In the genomic region with DNA sequence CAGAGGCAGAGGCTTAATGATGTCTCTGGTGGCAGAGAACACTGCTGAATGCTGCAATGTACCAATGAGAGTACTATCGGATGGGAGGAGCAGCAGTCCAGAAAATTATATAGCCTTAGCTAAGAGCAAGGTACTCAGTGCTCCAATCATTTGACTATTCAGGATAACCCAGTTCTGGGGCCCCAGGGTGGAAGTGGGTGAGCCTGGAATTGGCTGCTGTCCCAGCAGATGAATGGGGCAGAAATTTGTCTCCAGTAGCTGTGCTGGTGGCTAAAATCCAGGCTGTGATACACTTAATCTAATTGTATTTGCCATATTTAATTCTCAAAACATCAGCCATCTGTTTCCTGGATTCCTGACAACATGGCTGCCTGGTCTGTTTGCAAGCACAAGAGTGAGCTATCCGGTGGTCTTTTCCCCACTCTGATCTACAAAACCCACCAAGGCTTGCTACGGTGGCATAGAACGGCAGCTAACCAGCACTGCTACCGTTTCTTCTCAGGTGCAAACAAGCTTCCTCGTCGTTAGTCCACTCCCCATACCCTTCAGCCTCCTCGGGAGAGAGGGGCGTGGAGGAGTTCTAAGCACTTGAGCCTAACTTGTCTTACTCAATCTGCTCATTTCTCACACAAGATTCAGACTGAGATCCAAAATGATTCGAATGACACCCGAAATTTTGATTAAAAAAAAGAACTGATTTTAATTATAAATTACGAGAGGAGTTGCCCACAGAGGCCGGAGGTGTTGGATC, we compare ENCODE assay signal across 11 mouse cellular contexts. TPM values are rescaled to one million over a fixed set of nuclear protein-coding genes. Genes with fewer than 3 reads are reported as not detected.
DNase-seq lines count a peak whose midpoint lies in the region; ATAC-seq and TF ChIP-seq lines count a peak whose summit lies in the region.
"Had no signal": no experiment of that assay in that cellular context is flagged by ENCODE, and none has a peak within 500 bp of the region (broad histone marks: within the 10 kb centered on the region; RNA-seq: fewer than 3 reads in every experiment).

No protein-coding gene starts in this region.

- peaks cover 2% of the 10 kb centered on the region; the same call in 1 of the 2 replicates for H3K36me3 ChIP-seq in hindbrain, postnatal 0 days (ENCODE audit: insufficient read depth, low read length)
- peaks cover 58% of the 10 kb centered on the region for H3K36me3 ChIP-seq in hindbrain, embryonic 13.5 days

- no peaks in the 10 kb centered on the region for H3K27me3 ChIP-seq in hindbrain, postnatal 0 days (ENCODE audit: insufficient read depth, low read length)
- no peaks in the 10 kb centered on the region for H3K27me3 ChIP-seq in hindbrain, embryonic 13.5 days
- H3K27me3 ChIP-seq: liver, embryonic 12.5 days had no signal

- H3K4me2 ChIP-seq in hindbrain, postnatal 0 days (ENCODE audit: low read depth, low read length) = no peak overlapping the region
- H3K4me2 ChIP-seq in hindbrain, embryonic 13.5 days = no peak overlapping the region
- H3K4me2 ChIP-seq: liver, embryonic 12.5 days had no signal

- no peak for TF ChIP-seq CTCF in hindbrain, postnatal 0 days (IDR thresholded peaks at IDR 0.05; ENCODE audit: low read depth)

- H3K27ac ChIP-seq in hindbrain, postnatal 0 days = peak overlapping the region; percentile 8; the same call in 1 of the 2 replicates
- no peak overlapping the region for H3K27ac ChIP-seq in hindbrain, embryonic 13.5 days
- H3K27ac ChIP-seq: liver, embryonic 12.5 days had no signal

- no peak overlapping the region for H3K9ac ChIP-seq in hindbrain, postnatal 0 days (replicated peaks; ENCODE audit: low read length)
- no peak overlapping the region for H3K9ac ChIP-seq in hindbrain, embryonic 13.5 days
- H3K9ac ChIP-seq: liver, embryonic 12.5 days had no signal

- peak; percentile 43 for DNase-seq in adrenal gland, postnatal 14 days
- DNase-seq in adrenal gland, adult 18-20 months (ENCODE audit: low spot score in 2 of 2) = no peak
- DNase-seq in hindbrain, postnatal 0 days (ENCODE audit: low spot score) = peak; percentile 27
- peak; percentile 30 for DNase-seq in cerebellum, adult 11 months
- peak; percentile 45 to 77 for DNase-seq in layer of hippocampus, adult 18-20 months (ENCODE audit: low spot score in 2 of 2)
- no peak for DNase-seq in urinary bladder, postnatal 36 days (ENCODE audit: low spot score in 2 of 2)
- DNase-seq in ovary, postnatal 36 days (ENCODE audit: low spot score) = no peak
- DNase-seq: thymus, adult 18-20 months had no signal

- no peaks in the 10 kb centered on the region for H3K4me1 ChIP-seq in hindbrain, postnatal 0 days (ENCODE audit: insufficient read depth, low read length)
- peaks cover 14% of the 10 kb centered on the region for H3K4me1 ChIP-seq in hindbrain, embryonic 13.5 days (replicated peaks)

- no peak overlapping the region for H3K4me3 ChIP-seq in hindbrain, postnatal 0 days (ENCODE audit: low read length)
- no peak overlapping the region for H3K4me3 ChIP-seq in hindbrain, embryonic 13.5 days
- H3K4me3 ChIP-seq: liver, embryonic 12.5 days had no signal

- 75% methylated on average over 13 of the region's 13 CpGs for WGBS in hindbrain, postnatal 0 days
- WGBS in hindbrain, embryonic 13.5 days = 88% methylated on average over 13 of the region's 13 CpGs

- no peak for ATAC-seq in hindbrain, postnatal 0 days
- no peak for ATAC-seq in hindbrain, embryonic 13.5 days (ENCODE audit: low FRiP score)
- ATAC-seq: inflammation-experienced regulatory T-cells, adult 6 months; liver, embryonic 12.5 days had no signal

- H3K9me3 ChIP-seq in hindbrain, postnatal 0 days (ENCODE audit: low read length) = no peaks in the 10 kb centered on the region
- H3K9me3 ChIP-seq in hindbrain, embryonic 13.5 days = no peaks in the 10 kb centered on the region
- H3K9me3 ChIP-seq: liver, embryonic 12.5 days had no signal

RNA-seq across cellular contexts. Expression of gene Lmbrd2, which starts 7.5 kb away (rescaled TPM):
- total RNA-seq in adrenal gland, postnatal 14 days (2021) = 19.9 and 25.4 TPM in 2 replicates
- 10 to 100 TPM; 27.2 to 29.1 TPM for total RNA-seq in adrenal gland, adult 18-20 months (2021)
- 22.0 and 26.6 TPM in 2 replicates for total RNA-seq in hindbrain, postnatal 0 days (2014; rRNA removed)
- polyA plus RNA-seq in hindbrain, postnatal 0 days (2015; fragmentation: Nextera tagmentation; extraction: Ambion mirVana) = 4.0 and 4.2 TPM in 2 replicates
- polyA plus RNA-seq in hindbrain, embryonic 13.5 days (2015; fragmentation: Nextera tagmentation; extraction: Ambion mirVana) = 3.8 and 6.0 TPM in 2 replicates
- total RNA-seq in layer of hippocampus, adult 18-20 months (2021) = 10 to 100 TPM; 62.3 to 62.5 TPM

RNA-seq across cellular contexts. Expression of gene Skp2, which starts 22.4 kb away (rescaled TPM):
- 6.6 and 7.1 TPM in 2 replicates for total RNA-seq in adrenal gland, postnatal 14 days (2021)
- 1 to 10 TPM; 2.8 to 2.9 TPM for total RNA-seq in adrenal gland, adult 18-20 months (2021)
- 10.8 and 16.1 TPM in 2 replicates for total RNA-seq in hindbrain, postnatal 0 days (2014; rRNA removed)
- polyA plus RNA-seq in hindbrain, postnatal 0 days (2015; fragmentation: Nextera tagmentation; extraction: Ambion mirVana) = 9.3 and 12.2 TPM in 2 replicates
- polyA plus RNA-seq in hindbrain, embryonic 13.5 days (2015; fragmentation: Nextera tagmentation; extraction: Ambion mirVana) = 26.0 and 27.9 TPM in 2 replicates
- 1 to 10 TPM; 4.0 to 4.7 TPM for total RNA-seq in layer of hippocampus, adult 18-20 months (2021)

Comparison
In these comparisons a context has a peak if more than half of its experiments do, and no peak if none do; other contexts are left out.
1. DNase-seq: peak in adrenal gland, postnatal 14 days (single experiment), hindbrain, postnatal 0 days (single experiment), cerebellum, adult 11 months (single experiment) and layer of hippocampus, adult 18-20 months (2 of 2); none in adrenal gland, adult 18-20 months (0 of 2), urinary bladder, postnatal 36 days (0 of 2) and ovary, postnatal 36 days (single experiment).